Mouse (Mus musculus) limb, embryonic 14.5 days (tissue): ENCODE data around the gene Rab1a. TPM values are rescaled to one million over a fixed set of nuclear protein-coding genes. Genes with fewer than 3 reads are reported as not detected.

ENCODE experiments used
- ATAC-seq: fragments of 200-750 bp; cut with Nextera tagmentation; 2 replicates; pipeline ENCODE4 v1.8.0; 2017; ENCODE audit warnings: low read depth, moderate number of reproducible peaks, moderate TSS enrichment; ENCODE audit not compliant: low FRiP score
- DNase-seq: peaks from one replicate; pipeline ENCODE4 v3.0.0-alpha.2; 2015; ENCODE audit warnings: low spot score
- H3K27ac ChIP-seq: fragments of 300-500 bp; sonication (generic); replicated peaks from 2 replicates; pipeline ENCODE4 v1.5.1; 2014; ENCODE audit warnings: low read depth, mild to moderate bottlenecking, low read length, moderate library complexity, mixed read lengths
- H3K27me3 ChIP-seq: fragments of 300-500 bp; sonication (generic); 2 replicates; pipeline ENCODE4 v1.6.1; 2014; ENCODE audit warnings: low read length, mixed read lengths; ENCODE audit not compliant: control insufficient read depth, insufficient read depth
- H3K36me3 ChIP-seq: fragments of 300-500 bp; sonication (generic); 2 replicates; pipeline ENCODE4 v1.6.1; 2014; ENCODE audit warnings: mild to moderate bottlenecking, low read length, moderate library complexity, mixed read lengths; ENCODE audit not compliant: control insufficient read depth, insufficient read depth
- H3K4me1 ChIP-seq: fragments of 300-500 bp; sonication (generic); 2 replicates; pipeline ENCODE4 v1.6.1; 2014; ENCODE audit warnings: antibody characterized with exemption, low read length, mixed read lengths; ENCODE audit not compliant: control insufficient read depth, insufficient read depth
- H3K4me2 ChIP-seq: fragments of 300-500 bp; sonication (generic); replicated peaks from 2 replicates; pipeline ENCODE4 v1.6.1; 2014; ENCODE audit warnings: low read depth, mild to moderate bottlenecking, low read length, moderate library complexity; ENCODE audit not compliant: severe bottlenecking
- H3K4me3 ChIP-seq: fragments of 300-500 bp; sonication (generic); replicated peaks from 2 replicates; pipeline ENCODE4 v1.5.1; 2014; ENCODE audit warnings: low read length
- H3K9ac ChIP-seq: fragments of 300-500 bp; sonication (generic); 2 replicates; pipeline ENCODE4 v1.6.1; 2014; ENCODE audit warnings: mild to moderate bottlenecking, low read depth, low read length, moderate library complexity; ENCODE audit not compliant: severe bottlenecking
- H3K9me3 ChIP-seq: fragments of 300-500 bp; sonication (generic); 2 replicates; pipeline ENCODE4 v1.6.1; 2016; ENCODE audit warnings: low read length; ENCODE audit not compliant: control insufficient read depth
- POLR2A ChIP-seq: fragments of 200-500 bp; IDR thresholded peaks from 2 replicates; pipeline ENCODE4 v1.8.0; 2012; ENCODE audit warnings: inconsistent platforms, mild to moderate bottlenecking, moderate library complexity, borderline replicate concordance; ENCODE audit not compliant: insufficient read depth, insufficient read length; ENCODE audit errors: extremely low read depth
- WGBS: fragments of 180-500 bp; shearing (Covaris S2); extraction: QIAGEN DNeasy Blood & Tissue Kit; methylation state at CpG from one replicate; pipeline ENCODE4 v1.1.7; 2014; 5-methylcytosine and 5-hydroxymethylcytosine counted together
- polyA plus RNA-seq, 2 experiments: library from polyadenylated mRNA; depleted of rRNA in 1 of 2; stranded (reverse) in 1 of 2; unstranded in 1 of 2; fragments of >200 nt; fragmentation: Nextera tagmentation in 1 of 2; extraction: Ambion mirVana in 1 of 2; gene quantifications; 2 replicates each; pipeline versions ENCODE4 v1.2.1 to v1.2.3; 2012 to 2014

The Rab1a gene
- polyA plus RNA-seq, 2 experiments = 210 to 234 TPM

- ATAC-seq (no peak), DNase-seq (no peak)
- Histone ChIP-seq H3K27me3 (no peaks in the 10 kb centered on the region), H3K9ac (no peak overlapping the region), H3K36me3 (no peaks in the 10 kb centered on the region), H3K4me3 (no peak overlapping the region), H3K27ac (no peak overlapping the region), H3K9me3 (no peaks in the 10 kb centered on the region), H3K4me2 (no peak overlapping the region), H3K4me1 (peaks cover 7% of the 10 kb centered on the region; the same call in 1 of the 2 replicates)
- TF ChIP-seq POLR2A = no peak
- WGBS = 84% methylated on average over 4 of the region's 4 CpGs
Observed at GRCm38 (mm10) chr11:20254791-20255190, 53.6 kb downstream of the Rab1a start.

- no peak for TF ChIP-seq POLR2A
- peak; percentile 69 for DNase-seq
- no peaks in the 10 kb centered on the region for H3K36me3 ChIP-seq
- H3K4me1 ChIP-seq = no peaks in the 10 kb centered on the region
- no peaks in the 10 kb centered on the region for H3K9me3 ChIP-seq
- 52% methylated on average over 8 of the region's 8 CpGs for WGBS
- H3K4me3 ChIP-seq = no peak overlapping the region
- H3K27ac ChIP-seq = no peak overlapping the region
- H3K9ac ChIP-seq = no peak overlapping the region
- no peaks in the 10 kb centered on the region for H3K27me3 ChIP-seq
- no peak for ATAC-seq
- H3K4me2 ChIP-seq = no peak overlapping the region
Observed at GRCm38 (mm10) chr11:20262628-20263380, 61.6 kb downstream of the Rab1a start.

GRCm38 (mm10) chr11:20269885-20270284, 68.7 kb downstream of the Rab1a start:
- no peaks in the 10 kb centered on the region for H3K36me3 ChIP-seq
- no peaks in the 10 kb centered on the region for H3K9me3 ChIP-seq
- no peaks in the 10 kb centered on the region for H3K27me3 ChIP-seq
- no peak overlapping the region for H3K9ac ChIP-seq
- no peak for DNase-seq
- H3K4me3 ChIP-seq = no peak overlapping the region
- H3K27ac ChIP-seq = no peak overlapping the region
- no peak for TF ChIP-seq POLR2A
- 80% methylated on average over 6 of the region's 6 CpGs for WGBS
- no peak overlapping the region for H3K4me2 ChIP-seq
- ATAC-seq = no peak
- H3K4me1 ChIP-seq = no peaks in the 10 kb centered on the region

GRCm38 (mm10) chr11:20275974-20276373, 74.7 kb downstream of the Rab1a start:
- H3K4me2 ChIP-seq = no peak overlapping the region
- no peak for TF ChIP-seq POLR2A
- no peaks in the 10 kb centered on the region for H3K27me3 ChIP-seq
- no peaks in the 10 kb centered on the region for H3K4me1 ChIP-seq
- no peak overlapping the region for H3K4me3 ChIP-seq
- no peak for DNase-seq
- no peaks in the 10 kb centered on the region for H3K36me3 ChIP-seq
- 74% methylated on average over 2 of the region's 2 CpGs for WGBS
- H3K9me3 ChIP-seq = no peaks in the 10 kb centered on the region
- H3K9ac ChIP-seq = no peak overlapping the region
- ATAC-seq = no peak
- H3K27ac ChIP-seq = no peak overlapping the region

Other genes with a start within 250 kb of the Rab1a start
- 56.3 and 62.6 TPM in 2 replicates for gene Actr2, start 88.5 kb upstream of the Rab1a start, polyA plus RNA-seq (2012; rRNA removed)
- gene Actr2, start 88.5 kb upstream of the Rab1a start, polyA plus RNA-seq (2014; fragmentation: Nextera tagmentation; extraction: Ambion mirVana) = 64.4 and 67.3 TPM in 2 replicates
- gene Cep68, start 48.0 kb downstream of the Rab1a start, polyA plus RNA-seq (2012; rRNA removed) = 28.5 and 35.3 TPM in 2 replicates
- gene Cep68, start 48.0 kb downstream of the Rab1a start, polyA plus RNA-seq (2014; fragmentation: Nextera tagmentation; extraction: Ambion mirVana) = 29.7 and 33.4 TPM in 2 replicates
- gene Slc1a4, start 131.3 kb downstream of the Rab1a start, polyA plus RNA-seq (2012; rRNA removed) = 15.1 and 18.5 TPM in 2 replicates
- 20.1 and 21.8 TPM in 2 replicates for gene Slc1a4, start 131.3 kb downstream of the Rab1a start, polyA plus RNA-seq (2014; fragmentation: Nextera tagmentation; extraction: Ambion mirVana)